Mouse (Mus musculus) E14TG2a.4 (cell line): ENCODE results near the gene Pola2.

Experiments
- H3K27me3 ChIP-seq: 2 replicates; pipeline ENCODE4 v1.6.1; 2014; ENCODE audit warnings: low read length, control low read depth; ENCODE audit not compliant: insufficient read depth
- H3K36me3 ChIP-seq: 2 replicates; pipeline ENCODE4 v1.6.1; 2014; ENCODE audit warnings: low read length, control low read depth; ENCODE audit not compliant: insufficient read depth
- H3K4me1 ChIP-seq: replicated peaks from 2 replicates; pipeline ENCODE4 v1.6.1; 2014; ENCODE audit warnings: low read depth, low read length, control low read depth
- H3K4me3 ChIP-seq: replicated peaks from 2 replicates; pipeline ENCODE4 v1.5.1; 2014; ENCODE audit warnings: mild to moderate bottlenecking, low read length
- H3K9me3 ChIP-seq: 2 replicates; pipeline ENCODE4 v1.6.1; 2014; ENCODE audit warnings: low read length, control low read depth
- CTCF ChIP-seq: conservative IDR thresholded peaks from 2 replicates; pipeline ENCODE4 v1.5.1; 2014; ENCODE audit warnings: low read length
- NANOG ChIP-seq: IDR thresholded peaks from 2 replicates; pipeline ENCODE4 v1.6.1; 2014; ENCODE audit warnings: borderline replicate concordance, low read length, mixed read lengths
- POU5F1 ChIP-seq: IDR thresholded peaks from 2 replicates; pipeline ENCODE4 v1.6.1; 2014; ENCODE audit warnings: low read length, borderline replicate concordance

The Pola2 gene

GRCm38 (mm10) chr19:5951631-5952030, 12.4 kb downstream of the Pola2 start:
- H3K36me3 ChIP-seq = peaks cover 99% of the 10 kb centered on the region
- peaks cover 58% of the 10 kb centered on the region for H3K4me1 ChIP-seq
- H3K4me3 ChIP-seq = no peak overlapping the region
- no peaks in the 10 kb centered on the region for H3K27me3 ChIP-seq
- H3K9me3 ChIP-seq = no peaks in the 10 kb centered on the region
- TF ChIP-seq CTCF (no peak), NANOG (no peak), POU5F1 (no peak)

- peaks cover 99% of the 10 kb centered on the region for H3K36me3 ChIP-seq
- no peak overlapping the region for H3K4me3 ChIP-seq
- no peaks in the 10 kb centered on the region for H3K9me3 ChIP-seq
- no peaks in the 10 kb centered on the region for H3K27me3 ChIP-seq
- TF ChIP-seq NANOG (no peak), CTCF (no peak), POU5F1 (no peak)
- peaks cover 60% of the 10 kb centered on the region for H3K4me1 ChIP-seq
Observed at GRCm38 (mm10) chr19:5950218-5950617, 13.8 kb downstream of the Pola2 start.

GRCm38 (mm10) chr19:5945891-5946290, 18.1 kb downstream of the Pola2 start:
- no peaks in the 10 kb centered on the region for H3K27me3 ChIP-seq

GRCm38 (mm10) chr19:5945027-5945426, 19.0 kb downstream of the Pola2 start:
- Histone ChIP-seq H3K27me3 (no peaks in the 10 kb centered on the region), H3K9me3 (no peaks in the 10 kb centered on the region), H3K4me1 (peaks cover 42% of the 10 kb centered on the region), H3K4me3 (no peak overlapping the region), H3K36me3 (peaks cover 99% of the 10 kb centered on the region)
- TF ChIP-seq NANOG (no peak), POU5F1 (no peak), CTCF (no peak)

More at GRCm38 (mm10) chr19:5945891-5946290, 18.1 kb downstream of the Pola2 start:
- peaks cover 39% of the 10 kb centered on the region for H3K4me1 ChIP-seq
- no peak for TF ChIP-seq POU5F1
- no peak overlapping the region for H3K4me3 ChIP-seq
- peaks cover 99% of the 10 kb centered on the region for H3K36me3 ChIP-seq
- H3K9me3 ChIP-seq = no peaks in the 10 kb centered on the region

GRCm38 (mm10) chr19:5944145-5944544, 19.9 kb downstream of the Pola2 start:
- peaks cover 51% of the 10 kb centered on the region for H3K4me1 ChIP-seq
- H3K27me3 ChIP-seq = no peaks in the 10 kb centered on the region
- H3K9me3 ChIP-seq = no peaks in the 10 kb centered on the region
- H3K4me3 ChIP-seq = no peak overlapping the region
- no peak for TF ChIP-seq NANOG
- no peak for TF ChIP-seq POU5F1
- TF ChIP-seq CTCF = no peak
- H3K36me3 ChIP-seq = peaks cover 99% of the 10 kb centered on the region

- no peaks in the 10 kb centered on the region for H3K9me3 ChIP-seq
- peaks cover 56% of the 10 kb centered on the region for H3K4me1 ChIP-seq
- H3K27me3 ChIP-seq = no peaks in the 10 kb centered on the region
- no peak overlapping the region for H3K4me3 ChIP-seq
- TF ChIP-seq POU5F1 = no peak
- TF ChIP-seq CTCF = no peak
- TF ChIP-seq NANOG = no peak
- peaks cover 97% of the 10 kb centered on the region for H3K36me3 ChIP-seq
Observed at GRCm38 (mm10) chr19:5943404-5943803, 20.6 kb downstream of the Pola2 start.

GRCm38 (mm10) chr19:5942581-5942980, 21.4 kb downstream of the Pola2 start:
- Histone ChIP-seq H3K9me3 (no peaks in the 10 kb centered on the region), H3K4me3 (no peak overlapping the region)
- TF ChIP-seq POU5F1 (no peak), CTCF (no peak)

GRCm38 (mm10) chr19:5940656-5941055, 23.3 kb downstream of the Pola2 start:
- Histone ChIP-seq H3K27me3 (peaks cover 1% of the 10 kb centered on the region; the same call in 1 of the 2 replicates), H3K36me3 (peaks cover 72% of the 10 kb centered on the region), H3K9me3 (no peaks in the 10 kb centered on the region), H3K4me1 (peaks cover 63% of the 10 kb centered on the region), H3K4me3 (no peak overlapping the region)
- TF ChIP-seq NANOG = no peak
- TF ChIP-seq POU5F1 = no peak
- no peak for TF ChIP-seq CTCF

More at GRCm38 (mm10) chr19:5942581-5942980, 21.4 kb downstream of the Pola2 start:
- no peaks in the 10 kb centered on the region for H3K27me3 ChIP-seq
- H3K4me1 ChIP-seq = peaks cover 64% of the 10 kb centered on the region
- peaks cover 91% of the 10 kb centered on the region for H3K36me3 ChIP-seq

- Histone ChIP-seq H3K9me3 (no peaks in the 10 kb centered on the region), H3K4me1 (peaks cover 63% of the 10 kb centered on the region), H3K27me3 (peaks cover 6% of the 10 kb centered on the region; the same call in 1 of the 2 replicates), H3K4me3 (0 out of 2 replicates have a peak overlapping the region, but pooled peaks have one; percentile 4), H3K36me3 (peaks cover 67% of the 10 kb centered on the region)
- no peak for TF ChIP-seq POU5F1
- no peak for TF ChIP-seq CTCF
- no peak for TF ChIP-seq NANOG
Observed at GRCm38 (mm10) chr19:5940173-5940572, 23.8 kb downstream of the Pola2 start.
